Mouse (Mus musculus) lung, postnatal 14 days (tissue): ENCODE measurements around the gene Coro7.

ENCODE experiments used
- DNase-seq: peaks from one replicate; pipeline ENCODE4 v3.0.0; 2021

The Coro7 gene

GRCm38 (mm10) chr16:4611193-4611592 lies 68.4 kb downstream of the Coro7 start:
- no peak for DNase-seq

GRCm38 (mm10) chr16:4608532-4609059 lies 71.0 kb downstream of the Coro7 start:
- DNase-seq: no peak

GRCm38 (mm10) chr16:4607818-4608531 lies 71.6 kb downstream of the Coro7 start:
- peak; percentile 87 for DNase-seq

- peak; percentile 84 for DNase-seq
Measured at GRCm38 (mm10) chr16:4606431-4607084, 73.0 kb downstream of the Coro7 start.

GRCm38 (mm10) chr16:4605514-4606131 lies 74.0 kb downstream of the Coro7 start:
- no peak for DNase-seq

GRCm38 (mm10) chr16:4604293-4604837 lies 75.2 kb downstream of the Coro7 start:
- no peak for DNase-seq

- DNase-seq: no peak
Measured at GRCm38 (mm10) chr16:4603453-4603837, 76.1 kb downstream of the Coro7 start.

GRCm38 (mm10) chr16:4602766-4603452 lies 76.7 kb downstream of the Coro7 start:
- no peak for DNase-seq

- DNase-seq: no peak
Measured at GRCm38 (mm10) chr16:4602189-4602588, 77.4 kb downstream of the Coro7 start.

GRCm38 (mm10) chr16:4600701-4601310 lies 78.8 kb downstream of the Coro7 start:
- no peak for DNase-seq

GRCm38 (mm10) chr16:4599616-4600015 lies 80.0 kb downstream of the Coro7 start:
- DNase-seq: no peak

GRCm38 (mm10) chr16:4598891-4599543 lies 80.6 kb downstream of the Coro7 start:
- DNase-seq: no peak

GRCm38 (mm10) chr16:4598041-4598440 lies 81.5 kb downstream of the Coro7 start:
- DNase-seq: no peak

GRCm38 (mm10) chr16:4597296-4597695 lies 82.3 kb downstream of the Coro7 start:
- no peak for DNase-seq

- DNase-seq: no peak
Measured at GRCm38 (mm10) chr16:4596836-4597235, 82.7 kb downstream of the Coro7 start.

- DNase-seq: no peak
Measured at GRCm38 (mm10) chr16:4596141-4596728, 83.3 kb downstream of the Coro7 start.

GRCm38 (mm10) chr16:4595527-4595963 lies 84.0 kb downstream of the Coro7 start:
- DNase-seq: peak; percentile 68

GRCm38 (mm10) chr16:4594814-4595526 lies 84.6 kb downstream of the Coro7 start:
- no peak for DNase-seq

- peak; percentile 72 for DNase-seq
Measured at GRCm38 (mm10) chr16:4593971-4594813, 85.4 kb downstream of the Coro7 start, which contains the start of gene Glis2. Glis2 (plus strand) TSS chr16:4594713.
